ENCODE assay signal across 16 mouse cellular contexts in the genomic region with DNA sequence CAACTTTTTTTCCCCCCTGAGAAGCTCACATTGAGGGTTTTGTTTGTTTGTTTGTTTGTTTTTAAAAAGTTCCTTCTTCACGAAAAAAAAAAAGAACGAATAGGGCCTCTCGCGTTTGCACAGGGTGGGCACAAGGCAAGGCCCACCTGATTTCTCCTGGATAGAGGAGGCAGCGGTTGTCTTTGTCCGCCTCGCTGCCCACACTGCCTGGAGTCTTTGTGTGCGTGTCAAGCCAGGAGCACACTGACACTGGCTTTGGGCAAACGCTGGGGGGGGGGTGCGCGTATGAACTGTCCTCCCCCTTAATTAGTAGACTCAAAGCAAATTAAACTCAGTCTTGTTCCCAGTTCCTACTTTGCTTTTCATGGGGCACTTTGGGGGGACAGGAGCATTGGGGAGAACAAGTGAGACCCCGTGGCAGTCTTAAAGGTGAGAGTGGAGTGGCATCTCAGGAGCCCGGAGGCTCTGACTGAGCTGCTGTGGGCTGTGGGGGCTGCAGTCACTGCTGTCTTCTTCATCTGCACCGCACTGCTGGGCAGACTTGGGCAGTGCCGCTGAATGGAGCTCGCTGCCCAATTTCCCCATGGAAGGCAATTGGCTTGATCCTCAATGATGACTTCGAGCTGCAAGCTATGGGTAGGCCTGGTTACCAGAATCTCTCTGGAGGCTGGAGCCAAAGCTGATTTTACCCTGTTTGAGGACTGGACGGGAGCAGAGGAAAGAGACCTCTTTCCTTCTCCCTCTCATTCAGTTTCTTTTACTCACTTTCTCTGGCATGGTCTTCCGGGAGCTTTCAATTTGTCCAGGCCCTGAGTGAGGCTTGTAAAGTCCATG. TPM values are rescaled to one million over a fixed set of nuclear protein-coding genes. Genes with fewer than 3 reads are reported as not detected.
DNase-seq lines count a peak whose midpoint lies in the region; ATAC-seq and TF ChIP-seq lines count a peak whose summit lies in the region.
"Had no signal": no experiment of that assay in that cellular context is flagged by ENCODE, and none has a peak within 500 bp of the region (broad histone marks: within the 10 kb centered on the region; RNA-seq: fewer than 3 reads in every experiment).

No protein-coding gene starts in this region.

- 4% methylated on average over 19 of the region's 19 CpGs for WGBS in hindbrain, embryonic 10.5 days
- WGBS in hindbrain, postnatal 0 days, result 6% methylated on average over 19 of the region's 19 CpGs
- WGBS in embryonic facial prominence, embryonic 13.5 days, result 11% methylated on average over 19 of the region's 19 CpGs
- WGBS in kidney, embryonic 15.5 days, result 7% methylated on average over 19 of the region's 19 CpGs
- 3% methylated on average over 19 of the region's 19 CpGs for WGBS in midbrain, embryonic 11.5 days
- WGBS in thymus, adult 2 months, result 23% methylated on average over 19 of the region's 19 CpGs

- no peak for TF ChIP-seq POLR2A in thymus, adult 2 months (IDR thresholded peaks at IDR 0.05; ENCODE audit: control insufficient read depth, extremely low read depth, insufficient read depth, low read length, poor library complexity)

- H3K27ac ChIP-seq in hindbrain, embryonic 10.5 days, result no peak overlapping the region
- H3K27ac ChIP-seq in hindbrain, postnatal 0 days, result no peak overlapping the region
- peak overlapping the region; percentile 55 for H3K27ac ChIP-seq in embryonic facial prominence, embryonic 13.5 days
- H3K27ac ChIP-seq in kidney, embryonic 15.5 days, result peak overlapping the region; percentile 97
- no peak overlapping the region; the same call in 1 of the 2 replicates for H3K27ac ChIP-seq in midbrain, embryonic 11.5 days (ENCODE audit: low read depth, low read length)
- no peak overlapping the region for H3K27ac ChIP-seq in thymus, adult 2 months (ENCODE audit: control insufficient read depth, insufficient read depth, low read length)

- ATAC-seq in hindbrain, postnatal 0 days, result no peak
- no peak for ATAC-seq in embryonic facial prominence, embryonic 13.5 days (ENCODE audit: insufficient number of reproducible peaks, insufficient read depth, low FRiP score, low TSS enrichment, low read depth)
- ATAC-seq in kidney, embryonic 15.5 days (replicated peaks; ENCODE audit: low FRiP score), result no peak
- ATAC-seq in midbrain, embryonic 11.5 days (ENCODE audit: low FRiP score), result no peak
- no peak for ATAC-seq in erythroid progenitor cell, adult 5-6 weeks (replicated peaks; ENCODE audit: low FRiP score, poor library complexity, severe bottlenecking)
- ATAC-seq: activated CD4-positive, CD25-positive, alpha-beta regulatory T cell, adult 4 months had no signal

- H3K27me3 ChIP-seq in hindbrain, embryonic 10.5 days (ENCODE audit: insufficient read depth, poor library complexity, severe bottlenecking), result peaks cover 100% of the 10 kb centered on the region
- peaks cover 69% of the 10 kb centered on the region for H3K27me3 ChIP-seq in hindbrain, postnatal 0 days (ENCODE audit: insufficient read depth, low read length)
- H3K27me3 ChIP-seq in embryonic facial prominence, embryonic 13.5 days, result peaks cover 95% of the 10 kb centered on the region
- peaks cover 94% of the 10 kb centered on the region for H3K27me3 ChIP-seq in kidney, embryonic 15.5 days
- H3K27me3 ChIP-seq in midbrain, embryonic 11.5 days (ENCODE audit: control insufficient read depth, insufficient read depth, low read length), result peaks cover 88% of the 10 kb centered on the region
- peaks cover 29% of the 10 kb centered on the region for H3K27me3 ChIP-seq in thymus, adult 2 months (ENCODE audit: control insufficient read depth, insufficient read depth, low read length)

- no peaks in the 10 kb centered on the region for H3K9me3 ChIP-seq in hindbrain, embryonic 10.5 days
- no peaks in the 10 kb centered on the region for H3K9me3 ChIP-seq in hindbrain, postnatal 0 days (ENCODE audit: low read length)
- no peaks in the 10 kb centered on the region for H3K9me3 ChIP-seq in embryonic facial prominence, embryonic 13.5 days
- H3K9me3 ChIP-seq in kidney, embryonic 15.5 days (replicated peaks), result no peaks in the 10 kb centered on the region
- H3K9me3 ChIP-seq in midbrain, embryonic 11.5 days (ENCODE audit: control insufficient read depth, low read length), result no peaks in the 10 kb centered on the region

- no peak for TF ChIP-seq CTCF in hindbrain, postnatal 0 days (IDR thresholded peaks at IDR 0.05; ENCODE audit: low read depth)
- TF ChIP-seq CTCF in thymus, adult 2 months (IDR thresholded peaks at IDR 0.05; ENCODE audit: borderline replicate concordance, control insufficient read depth, extremely low read depth, insufficient read depth, low read length, poor library complexity), result no peak

- peak overlapping the region; percentile 32 for H3K4me3 ChIP-seq in hindbrain, embryonic 10.5 days
- H3K4me3 ChIP-seq in hindbrain, postnatal 0 days (ENCODE audit: low read length), result no peak overlapping the region
- H3K4me3 ChIP-seq in embryonic facial prominence, embryonic 13.5 days, result peak overlapping the region; percentile 54
- H3K4me3 ChIP-seq in kidney, embryonic 15.5 days (replicated peaks), result peak overlapping the region; percentile 61
- H3K4me3 ChIP-seq in midbrain, embryonic 11.5 days (ENCODE audit: low read depth, low read length), result peak overlapping the region; percentile 36
- no peak overlapping the region for H3K4me3 ChIP-seq in thymus, adult 2 months (ENCODE audit: control insufficient read depth, insufficient read depth, low read length)

- no peaks in the 10 kb centered on the region for H3K36me3 ChIP-seq in hindbrain, embryonic 10.5 days
- no peaks in the 10 kb centered on the region for H3K36me3 ChIP-seq in hindbrain, postnatal 0 days (ENCODE audit: insufficient read depth, low read length)
- H3K36me3 ChIP-seq in embryonic facial prominence, embryonic 13.5 days, result no peaks in the 10 kb centered on the region
- no peaks in the 10 kb centered on the region for H3K36me3 ChIP-seq in kidney, embryonic 15.5 days
- no peaks in the 10 kb centered on the region for H3K36me3 ChIP-seq in midbrain, embryonic 11.5 days (ENCODE audit: control insufficient read depth, insufficient read depth, low read length)
- no peaks in the 10 kb centered on the region for H3K36me3 ChIP-seq in thymus, adult 2 months (ENCODE audit: control insufficient read depth, insufficient read depth, low read length)
- H3K36me3 ChIP-seq: G1E had no signal

- peak; percentile 48 for DNase-seq in hindbrain, embryonic 10.5 days (ENCODE audit: low spot score)
- no peak for DNase-seq in hindbrain, postnatal 0 days (ENCODE audit: low spot score)
- DNase-seq in midbrain, embryonic 11.5 days (ENCODE audit: low spot score, missing footprints), result peak; percentile 95
- DNase-seq in right cerebral cortex, postnatal 14 days, result no peak
- DNase-seq in thymus, adult 2 months, result no peak
- DNase-seq: gastrocnemius, postnatal 14 days; thymus, adult 18-20 months had no signal

- H3K9ac ChIP-seq in hindbrain, postnatal 0 days (replicated peaks; ENCODE audit: low read length), result no peak overlapping the region
- peak overlapping the region; percentile 87 for H3K9ac ChIP-seq in embryonic facial prominence, embryonic 13.5 days
- peak overlapping the region; percentile 79 for H3K9ac ChIP-seq in kidney, embryonic 15.5 days
- peak overlapping the region; percentile 41; the same call in 1 of the 2 replicates for H3K9ac ChIP-seq in midbrain, embryonic 11.5 days (ENCODE audit: low read length)

- H3K4me1 ChIP-seq in hindbrain, embryonic 10.5 days (replicated peaks), result peaks cover 55% of the 10 kb centered on the region
- H3K4me1 ChIP-seq in hindbrain, postnatal 0 days (ENCODE audit: insufficient read depth, low read length), result no peaks in the 10 kb centered on the region
- peaks cover 30% of the 10 kb centered on the region for H3K4me1 ChIP-seq in embryonic facial prominence, embryonic 13.5 days
- H3K4me1 ChIP-seq in kidney, embryonic 15.5 days, result peaks cover 27% of the 10 kb centered on the region
- peaks cover 25% of the 10 kb centered on the region for H3K4me1 ChIP-seq in midbrain, embryonic 11.5 days (ENCODE audit: control insufficient read depth, insufficient read depth, low read length)
- no peaks in the 10 kb centered on the region for H3K4me1 ChIP-seq in thymus, adult 2 months (replicated peaks; ENCODE audit: control insufficient read depth, insufficient read depth, low read length)

- no peak overlapping the region for H3K4me2 ChIP-seq in hindbrain, postnatal 0 days (ENCODE audit: low read depth, low read length)
- H3K4me2 ChIP-seq in embryonic facial prominence, embryonic 13.5 days, result peak overlapping the region; percentile 64
- peak overlapping the region; percentile 60 for H3K4me2 ChIP-seq in kidney, embryonic 15.5 days
- H3K4me2 ChIP-seq in midbrain, embryonic 11.5 days, result peak overlapping the region; percentile 37

RNA-seq across cellular contexts. Expression of a gene that starts 4.5 kb away (rescaled TPM):
- polyA plus RNA-seq in hindbrain, embryonic 10.5 days (2016; fragmentation: Nextera tagmentation; extraction: Ambion mirVana), result 1.2 and 2.3 TPM in 2 replicates
- total RNA-seq in hindbrain, postnatal 0 days (2014; rRNA removed), result 0.18 and 0.47 TPM in 2 replicates
- 0.08 and 0.15 TPM in 2 replicates for polyA plus RNA-seq in hindbrain, postnatal 0 days (2015; fragmentation: Nextera tagmentation; extraction: Ambion mirVana)
- 23.8 and 24.7 TPM in 2 replicates for polyA plus RNA-seq in embryonic facial prominence, embryonic 13.5 days (2015; fragmentation: Nextera tagmentation; extraction: Ambion mirVana)
- polyA plus RNA-seq in kidney, embryonic 15.5 days (2015; fragmentation: Nextera tagmentation; extraction: Ambion mirVana), result 38.8 TPM in 2 replicates
- polyA plus RNA-seq in midbrain, embryonic 11.5 days (2014; fragmentation: Nextera tagmentation; extraction: Ambion mirVana), result 12.1 and 12.2 TPM in 2 replicates
- total RNA-seq in erythroid progenitor cell, adult 5-6 weeks (2015; ENCODE audit: low replicate concordance), result not detected in 2 replicates
- not detected in 2 replicates for total RNA-seq in erythroid progenitor cell, adult 5-6 weeks (2017; ENCODE audit: low replicate concordance)
- 0.04 TPM in 1 of 2 replicates, not detected in the other for polyA plus RNA-seq in thymus, adult 2 months (2012; rRNA removed)
- total RNA-seq: megakaryocyte, adult 5-6 weeks had no signal
- polyA plus RNA-seq: activated CD4-positive, CD25-positive, alpha-beta regulatory T cell, adult 4 months; G1E; heart, embryonic 16.5 days; liver, embryonic 16.5 days; small intestine, adult 2 months had no signal

Comparison
In these comparisons a context has a peak if more than half of its experiments do, and no peak if none do; other contexts are left out.
1. DNase-seq: peak in hindbrain, embryonic 10.5 days (single experiment) and midbrain, embryonic 11.5 days (single experiment); none in hindbrain, postnatal 0 days (single experiment), right cerebral cortex, postnatal 14 days (single experiment) and thymus, adult 2 months (single experiment).
2. H3K4me3 ChIP-seq: peak in hindbrain, embryonic 10.5 days (single experiment), embryonic facial prominence, embryonic 13.5 days (single experiment), kidney, embryonic 15.5 days (single experiment) and midbrain, embryonic 11.5 days (single experiment); none in hindbrain, postnatal 0 days (single experiment) and thymus, adult 2 months (single experiment).
3. H3K27ac ChIP-seq: peak in embryonic facial prominence, embryonic 13.5 days (single experiment) and kidney, embryonic 15.5 days (single experiment); none in hindbrain, embryonic 10.5 days (single experiment), hindbrain, postnatal 0 days (single experiment), midbrain, embryonic 11.5 days (single experiment) and thymus, adult 2 months (single experiment).